Mouse (Mus musculus) heart, adult 2 months (tissue): ENCODE measurements at regions not wholly inside any gene's neighbourhood (a gene's known extent, or its start where the extent isn't known, plus 50 kb on each side); places are given as distances from the start of the nearest gene placed in this dataset.

Experiments used
- CTCF ChIP-seq: fragments of 200-600 bp; IDR thresholded peaks from 2 replicates; pipeline ENCODE4 v1.8.1; 2022; ENCODE audit warnings: antibody characterized with exemption, mild to moderate bottlenecking, moderate library complexity
- EP300 ChIP-seq: fragments of 200-500 bp; IDR thresholded peaks from 2 replicates; pipeline ENCODE4 v1.6.1; 2011; ENCODE audit warnings: low read depth, low read length, control low read depth; ENCODE audit not compliant: insufficient read depth

- TF ChIP-seq CTCF (no peak), EP300 (no peak)
Observed at GRCm38 (mm10) chr3:137275444-137275843, 65.4 kb upstream of the Emcn start.
